Mouse (Mus musculus): ENCODE results near the gene Plvap. TPM values are rescaled to one million over a fixed set of nuclear protein-coding genes. Genes with fewer than 3 reads are reported as not detected.
"Not testable (repeated sequence)": the region's sequence is repeated elsewhere in the genome, so short reads cannot be mapped to it uniquely, and the experiment has no call there.

Gene Plvap
- polyA plus RNA-seq, 1 experiment from 2014 or later, result 3.6 TPM

GRCm38 (mm10) chr8:71530735-71531467 is 19.3 kb upstream of the Plvap start:
- peak; percentile 61 for DNase-seq
- H3K36me3 ChIP-seq (ENCODE audit: control insufficient read depth, insufficient read depth, low read length); H3K9ac ChIP-seq (replicated peaks; ENCODE audit: low read length); H3K4me2 ChIP-seq (ENCODE audit: low read length); H3K4me3 ChIP-seq (replicated peaks; ENCODE audit: low read depth, low read length); ATAC-seq (ENCODE audit: low FRiP score, low TSS enrichment); H3K9me3 ChIP-seq (ENCODE audit: control insufficient read depth, low read length); H3K27ac ChIP-seq (replicated peaks; ENCODE audit: low read depth, low read length); H3K4me1 ChIP-seq (ENCODE audit: control insufficient read depth, insufficient read depth, low read length): not testable (repeated sequence)
- WGBS, result 78% methylated on average over 5 of the region's 12 CpGs
- peaks cover 13% of the 10 kb centered on the region for H3K27me3 ChIP-seq (ENCODE audit: control insufficient read depth, insufficient read depth, low read length)

- Histone ChIP-seq H3K9me3 (ENCODE audit: control insufficient read depth, low read length) (no peaks in the 10 kb centered on the region), H3K36me3 (ENCODE audit: control insufficient read depth, insufficient read depth, low read length) (no peaks in the 10 kb centered on the region), H3K9ac (replicated peaks; ENCODE audit: low read length) (no peak overlapping the region), H3K4me3 (replicated peaks; ENCODE audit: low read depth, low read length) (no peak overlapping the region), H3K27me3 (ENCODE audit: control insufficient read depth, insufficient read depth, low read length) (peaks cover 25% of the 10 kb centered on the region), H3K4me2 (ENCODE audit: low read length) (no peak overlapping the region), H3K4me1 (ENCODE audit: control insufficient read depth, insufficient read depth, low read length) (no peaks in the 10 kb centered on the region), H3K27ac (replicated peaks; ENCODE audit: low read depth, low read length) (0 out of 2 replicates have a peak overlapping the region, but pooled peaks have one; percentile 28)
- 87% methylated on average over 11 of the region's 11 CpGs for WGBS
- no peak for DNase-seq
- ATAC-seq (ENCODE audit: low FRiP score, low TSS enrichment), result no peak
These were observed 17.0 kb upstream of the Plvap start for GRCm38 (mm10) chr8:71528362-71529073.

- Histone ChIP-seq H3K4me2 (ENCODE audit: low read length) (no peak overlapping the region), H3K27me3 (ENCODE audit: control insufficient read depth, insufficient read depth, low read length) (peaks cover 25% of the 10 kb centered on the region), H3K4me3 (replicated peaks; ENCODE audit: low read depth, low read length) (no peak overlapping the region), H3K27ac (replicated peaks; ENCODE audit: low read depth, low read length) (no peak overlapping the region), H3K9ac (replicated peaks; ENCODE audit: low read length) (no peak overlapping the region), H3K9me3 (ENCODE audit: control insufficient read depth, low read length) (no peaks in the 10 kb centered on the region), H3K4me1 (ENCODE audit: control insufficient read depth, insufficient read depth, low read length) (no peaks in the 10 kb centered on the region), H3K36me3 (ENCODE audit: control insufficient read depth, insufficient read depth, low read length) (no peaks in the 10 kb centered on the region)
- WGBS, result 37% methylated on average over 3 of the region's 3 CpGs
- ATAC-seq (ENCODE audit: low FRiP score, low TSS enrichment) (no peak), DNase-seq (no peak)
These were observed 15.8 kb upstream of the Plvap start for GRCm38 (mm10) chr8:71527162-71527870.

- Histone ChIP-seq H3K27me3 (ENCODE audit: control insufficient read depth, insufficient read depth, low read length) (peaks cover 25% of the 10 kb centered on the region), H3K4me3 (replicated peaks; ENCODE audit: low read depth, low read length) (no peak overlapping the region), H3K4me1 (ENCODE audit: control insufficient read depth, insufficient read depth, low read length) (no peaks in the 10 kb centered on the region), H3K4me2 (ENCODE audit: low read length) (no peak overlapping the region), H3K9me3 (ENCODE audit: control insufficient read depth, low read length) (no peaks in the 10 kb centered on the region), H3K9ac (replicated peaks; ENCODE audit: low read length) (no peak overlapping the region), H3K36me3 (ENCODE audit: control insufficient read depth, insufficient read depth, low read length) (no peaks in the 10 kb centered on the region), H3K27ac (replicated peaks; ENCODE audit: low read depth, low read length) (no peak overlapping the region)
- WGBS, result 8% methylated on average over 6 of the region's 6 CpGs
- DNase-seq, result no peak
- ATAC-seq (ENCODE audit: low FRiP score, low TSS enrichment), result no peak
These were observed 14.7 kb upstream of the Plvap start for GRCm38 (mm10) chr8:71526272-71526671.

- no peak within 1 kb of the TSS for H3K4me2 ChIP-seq (ENCODE audit: low read length)
- no peaks in the 10 kb centered on the region for H3K36me3 ChIP-seq (ENCODE audit: control insufficient read depth, insufficient read depth, low read length)
- ATAC-seq (ENCODE audit: low FRiP score, low TSS enrichment) (no peak), DNase-seq (no peak)
- no peaks in the 10 kb centered on the region for H3K4me1 ChIP-seq (ENCODE audit: control insufficient read depth, insufficient read depth, low read length)
- H3K27ac ChIP-seq (replicated peaks; ENCODE audit: low read depth, low read length), result no peak within 1 kb of the TSS
- WGBS, result 6% methylated on average over 46 of the region's 46 CpGs
- H3K9ac ChIP-seq (replicated peaks; ENCODE audit: low read length), result 0 out of 2 replicates have a peak within 1 kb of the TSS, but pooled peaks have one; percentile 9
- H3K27me3 ChIP-seq (ENCODE audit: control insufficient read depth, insufficient read depth, low read length), result peaks cover 25% of the 10 kb centered on the region
- H3K9me3 ChIP-seq (ENCODE audit: control insufficient read depth, low read length), result no peaks in the 10 kb centered on the region
- no peak within 1 kb of the TSS for H3K4me3 ChIP-seq (replicated peaks; ENCODE audit: low read depth, low read length)
These were observed 13.9 kb upstream of the Plvap start, which contains the start of gene Ccdc194 for GRCm38 (mm10) chr8:71525226-71526050. Ccdc194 (minus strand) TSS chr8:71525711.

- ATAC-seq (ENCODE audit: low FRiP score, low TSS enrichment) (peak; percentile 75), DNase-seq (peak; percentile 93)
- Histone ChIP-seq H3K27me3 (ENCODE audit: control insufficient read depth, insufficient read depth, low read length) (peaks cover 20% of the 10 kb centered on the region), H3K9ac (replicated peaks; ENCODE audit: low read length) (no peak overlapping the region), H3K4me2 (ENCODE audit: low read length) (no peak overlapping the region), H3K9me3 (ENCODE audit: control insufficient read depth, low read length) (no peaks in the 10 kb centered on the region), H3K36me3 (ENCODE audit: control insufficient read depth, insufficient read depth, low read length) (no peaks in the 10 kb centered on the region), H3K27ac (replicated peaks; ENCODE audit: low read depth, low read length) (no peak overlapping the region), H3K4me1 (ENCODE audit: control insufficient read depth, insufficient read depth, low read length) (no peaks in the 10 kb centered on the region), H3K4me3 (replicated peaks; ENCODE audit: low read depth, low read length) (no peak overlapping the region)
- WGBS, result 3% methylated on average over 17 of the region's 17 CpGs
These were observed 10.1 kb upstream of the Plvap start for GRCm38 (mm10) chr8:71521634-71522033.

- H3K4me1 ChIP-seq (ENCODE audit: control insufficient read depth, insufficient read depth, low read length); H3K4me2 ChIP-seq (ENCODE audit: low read length); H3K4me3 ChIP-seq (replicated peaks; ENCODE audit: low read depth, low read length); H3K9me3 ChIP-seq (ENCODE audit: control insufficient read depth, low read length); H3K27me3 ChIP-seq (ENCODE audit: control insufficient read depth, insufficient read depth, low read length); H3K9ac ChIP-seq (replicated peaks; ENCODE audit: low read length); ATAC-seq (ENCODE audit: low FRiP score, low TSS enrichment); H3K27ac ChIP-seq (replicated peaks; ENCODE audit: low read depth, low read length); H3K36me3 ChIP-seq (ENCODE audit: control insufficient read depth, insufficient read depth, low read length): not testable (repeated sequence)
- 47% methylated on average over 9 of the region's 10 CpGs for WGBS
- peak; percentile 80 for DNase-seq
These were observed 7.7 kb upstream of the Plvap start for GRCm38 (mm10) chr8:71519037-71519825.
